Mouse (Mus musculus): ENCODE measurements at regions not wholly inside any gene's neighbourhood (a gene's known extent, or its start where the extent isn't known, plus 50 kb on each side); places are given as distances from the start of the nearest gene placed in this dataset.

DNA sequence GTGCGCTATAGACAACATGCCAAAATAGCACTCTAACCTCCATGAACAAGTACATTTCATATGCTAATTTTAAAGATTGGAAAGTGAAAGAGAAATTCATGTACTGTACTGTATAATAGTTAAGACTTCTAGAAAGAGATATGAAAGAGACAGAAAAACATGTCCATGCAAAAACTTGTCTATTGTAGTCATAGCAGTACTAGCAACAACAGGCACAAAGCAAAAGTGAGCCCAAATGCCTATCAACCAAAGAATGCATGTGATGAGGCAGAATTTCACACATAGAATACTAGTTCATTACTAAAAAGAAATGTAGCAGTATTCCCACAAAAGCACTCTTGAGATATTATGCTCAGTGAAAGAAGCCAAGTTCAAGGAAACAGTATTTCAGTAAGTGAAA lies 180.4 kb upstream of the Steap4 start:
- no peak for DNase-seq (ENCODE audit: low spot score in 2 of 2)

GRCm38 (mm10) chr5:7782235-7782634 lies 178.0 kb upstream of the Steap4 start:
- no peak for DNase-seq (ENCODE audit: low spot score in 2 of 2)

DNA sequence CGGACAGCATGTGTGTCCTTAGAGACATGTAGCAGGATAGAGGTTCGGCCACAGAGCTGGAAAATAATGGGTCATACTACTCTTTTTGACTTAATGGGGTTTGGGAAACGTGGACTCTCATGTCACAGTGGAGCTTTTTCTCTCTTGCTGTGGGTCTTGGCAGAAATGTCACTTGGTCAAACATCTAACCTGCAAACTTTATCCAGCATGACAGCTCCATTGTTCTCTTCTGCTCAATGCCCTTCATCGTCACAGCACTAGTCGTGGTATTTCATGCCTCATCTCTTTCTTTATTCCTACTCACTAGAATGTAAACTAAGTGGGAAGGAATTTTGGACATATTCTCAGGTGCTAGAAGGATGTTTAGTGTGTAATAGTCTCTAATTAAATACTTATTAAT lies 171.9 kb upstream of the Steap4 start:
- no peak for DNase-seq (ENCODE audit: low spot score in 2 of 2)

DNA sequence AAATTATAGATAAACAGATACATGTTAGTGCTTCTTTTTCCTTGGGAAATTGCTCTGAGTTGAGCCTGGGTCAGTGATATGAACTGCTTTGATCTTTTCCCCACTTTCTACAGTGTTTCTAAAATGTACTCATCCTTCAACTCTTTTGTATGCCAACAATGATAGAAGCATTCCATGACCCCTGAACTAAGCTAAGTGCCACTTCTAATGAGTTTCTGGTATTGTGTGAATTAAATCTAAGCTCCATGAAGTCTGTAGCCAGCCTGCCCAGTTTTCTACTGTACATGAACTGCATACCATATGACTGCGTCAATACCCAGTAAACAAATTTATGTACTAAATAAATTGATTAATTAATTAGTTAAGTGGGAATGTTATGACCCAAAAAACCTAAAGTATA lies 171.1 kb upstream of the Steap4 start:
- DNase-seq (ENCODE audit: low spot score in 2 of 2): no peak

DNA sequence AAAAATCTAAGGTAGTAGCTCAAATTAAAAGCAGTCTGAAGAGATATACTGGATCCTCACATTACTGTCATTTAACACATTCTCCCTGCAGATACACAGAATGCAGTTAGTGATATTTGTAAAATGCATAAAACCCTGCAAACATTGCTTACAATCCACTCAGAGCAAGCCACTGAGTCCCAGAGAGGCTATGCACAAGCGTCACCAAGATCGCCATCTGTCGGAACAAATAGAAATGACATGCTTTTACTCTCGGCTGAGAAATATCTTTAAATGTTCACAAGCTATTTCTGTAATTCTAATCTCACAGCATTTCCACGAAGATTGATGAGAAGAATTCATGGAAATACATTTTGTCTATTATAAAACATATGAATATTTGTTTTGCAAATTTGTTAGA lies 139.7 kb upstream of the Steap4 start:
- DNase-seq (ENCODE audit: low spot score in 2 of 2): peak in 1 of 2 experiments; percentile 12

GRCm38 (mm10) chr5:7821700-7822099 lies 138.6 kb upstream of the Steap4 start:
- DNase-seq (ENCODE audit: low spot score in 2 of 2): no peak

- no peak for DNase-seq (ENCODE audit: low spot score in 2 of 2)
Observed at GRCm38 (mm10) chr5:7829618-7830017, 130.6 kb upstream of the Steap4 start.

- DNase-seq (ENCODE audit: low spot score in 2 of 2): no peak
Observed at GRCm38 (mm10) chr5:7833812-7834211, 126.4 kb upstream of the Steap4 start.

GRCm38 (mm10) chr5:7863047-7863446 lies 97.2 kb upstream of the Steap4 start:
- DNase-seq (ENCODE audit: low spot score in 2 of 2): no peak

- no peak for DNase-seq (ENCODE audit: low spot score in 2 of 2)
Observed at GRCm38 (mm10) chr5:7866041-7866641, 94.1 kb upstream of the Steap4 start.

DNA sequence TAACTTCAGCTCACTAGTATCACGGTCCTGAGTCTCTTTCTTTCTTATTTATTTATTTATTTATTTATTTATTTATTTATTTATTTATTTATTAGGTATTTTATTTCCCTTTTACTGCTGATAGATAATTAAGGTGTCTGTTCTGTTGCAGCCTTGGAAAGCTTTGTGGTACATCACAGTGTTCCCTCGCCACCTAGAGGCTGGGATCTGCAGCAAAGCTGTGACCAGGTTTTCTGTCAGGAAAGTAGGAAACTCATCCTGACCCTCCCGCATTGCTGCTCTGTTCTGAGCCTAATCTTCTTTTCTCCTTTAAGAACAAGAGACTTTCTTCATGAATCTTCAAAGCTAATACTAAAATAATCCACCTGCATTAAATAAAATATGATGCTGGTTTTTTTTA lies 60.7 kb upstream of the Steap4 start:
- peak in 1 of 2 experiments; percentile 42 for DNase-seq (ENCODE audit: low spot score in 2 of 2)

Data from cerebellum, postnatal 4 days (tissue).